Mouse (Mus musculus) embryonic facial prominence, embryonic 14.5 days (tissue): ENCODE measurements around the gene Bnc1. TPM values are rescaled to one million over a fixed set of nuclear protein-coding genes. Genes with fewer than 3 reads are reported as not detected.

Experiments used
- ATAC-seq: fragments of 200-750 bp; cut with Nextera tagmentation; 2 replicates; pipeline ENCODE4 v1.8.0; 2017; ENCODE audit warnings: low read depth, moderate number of reproducible peaks, moderate TSS enrichment
- DNase-seq: peaks from one replicate; pipeline ENCODE4 v3.0.0-alpha.2; 2015; ENCODE audit warnings: low spot score
- H3K27ac ChIP-seq: fragments of 300-500 bp; sonication (generic); replicated peaks from 2 replicates; pipeline ENCODE4 v1.5.1; 2014; ENCODE audit warnings: low read depth, mild to moderate bottlenecking, low read length, moderate library complexity
- H3K27me3 ChIP-seq: fragments of 300-500 bp; sonication (generic); replicated peaks from 2 replicates; pipeline ENCODE4 v1.6.1; 2014; ENCODE audit warnings: low read length; ENCODE audit not compliant: control insufficient read depth, insufficient read depth
- H3K36me3 ChIP-seq: fragments of 300-500 bp; sonication (generic); 2 replicates; pipeline ENCODE4 v1.6.1; 2014; ENCODE audit warnings: low read length, mixed read lengths; ENCODE audit not compliant: control insufficient read depth, insufficient read depth
- H3K4me1 ChIP-seq: fragments of 300-500 bp; sonication (generic); 2 replicates; pipeline ENCODE4 v1.6.1; 2014; ENCODE audit warnings: antibody characterized with exemption, low read length; ENCODE audit not compliant: control insufficient read depth, insufficient read depth
- H3K4me2 ChIP-seq: fragments of 300-500 bp; sonication (generic); 2 replicates; pipeline ENCODE4 v1.6.1; 2014; ENCODE audit warnings: low read depth, mild to moderate bottlenecking, low read length, moderate library complexity, mixed read lengths
- H3K4me3 ChIP-seq: fragments of 300-500 bp; sonication (generic); 2 replicates; pipeline ENCODE4 v1.5.1; 2014; ENCODE audit warnings: low read depth, mild to moderate bottlenecking, low read length
- H3K9ac ChIP-seq: fragments of 300-500 bp; sonication (generic); 2 replicates; pipeline ENCODE4 v1.6.1; 2014; ENCODE audit warnings: low read depth, mild to moderate bottlenecking, low read length, moderate library complexity, mixed read lengths
- H3K9me3 ChIP-seq: fragments of 300-500 bp; sonication (generic); 2 replicates; pipeline ENCODE4 v1.6.1; 2016; ENCODE audit warnings: low read length; ENCODE audit not compliant: control insufficient read depth
- WGBS: fragments of 180-500 bp; shearing (Covaris S2); extraction: QIAGEN DNeasy Blood & Tissue Kit; methylation state at CpG from one replicate; pipeline ENCODE4 v1.1.7; 2014; 5-methylcytosine and 5-hydroxymethylcytosine counted together
- polyA plus RNA-seq: library from polyadenylated mRNA; unstranded; fragments of >200 nt; fragmentation: Nextera tagmentation; extraction: Ambion mirVana; gene quantifications from 2 replicates; pipeline ENCODE4 v1.2.1, GENCODE M21; 2014

Bnc1 gene
- polyA plus RNA-seq, 1 experiment from 2014 or later, result 2.1 TPM

DNA sequence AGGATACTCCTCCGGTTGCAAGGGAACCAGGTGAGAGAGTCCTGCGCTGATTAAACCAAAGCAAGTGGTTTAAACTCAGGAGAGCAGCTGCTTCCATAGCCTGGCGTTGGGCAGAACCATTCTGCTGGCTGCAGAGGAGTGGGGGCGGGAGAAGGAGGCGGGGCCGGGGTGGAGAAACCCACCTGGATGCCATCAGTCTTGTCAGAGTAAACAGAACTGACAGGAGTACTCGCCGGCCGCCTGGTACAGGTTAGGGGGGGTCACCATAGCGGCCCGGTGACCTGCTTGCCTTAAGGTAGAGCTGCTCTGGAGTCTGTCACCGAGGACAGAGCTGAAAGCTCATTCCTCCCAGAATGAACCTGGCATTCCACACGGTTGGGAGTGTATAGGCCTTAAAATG is 20.4 kb upstream of the Bnc1 start:
- H3K36me3 ChIP-seq, result no peaks in the 10 kb centered on the region
- H3K4me3 ChIP-seq, result no peak overlapping the region
- ATAC-seq (peak; percentile 30; the same call in 1 of the 2 replicates), DNase-seq (no peak)
- peaks cover 9% of the 10 kb centered on the region for H3K4me1 ChIP-seq
- peaks cover 7% of the 10 kb centered on the region for H3K27me3 ChIP-seq
- no peak overlapping the region for H3K4me2 ChIP-seq
- no peak overlapping the region for H3K9ac ChIP-seq
- H3K27ac ChIP-seq, result no peak overlapping the region
- 6% methylated on average over 13 of the region's 13 CpGs for WGBS
- no peaks in the 10 kb centered on the region for H3K9me3 ChIP-seq

DNA sequence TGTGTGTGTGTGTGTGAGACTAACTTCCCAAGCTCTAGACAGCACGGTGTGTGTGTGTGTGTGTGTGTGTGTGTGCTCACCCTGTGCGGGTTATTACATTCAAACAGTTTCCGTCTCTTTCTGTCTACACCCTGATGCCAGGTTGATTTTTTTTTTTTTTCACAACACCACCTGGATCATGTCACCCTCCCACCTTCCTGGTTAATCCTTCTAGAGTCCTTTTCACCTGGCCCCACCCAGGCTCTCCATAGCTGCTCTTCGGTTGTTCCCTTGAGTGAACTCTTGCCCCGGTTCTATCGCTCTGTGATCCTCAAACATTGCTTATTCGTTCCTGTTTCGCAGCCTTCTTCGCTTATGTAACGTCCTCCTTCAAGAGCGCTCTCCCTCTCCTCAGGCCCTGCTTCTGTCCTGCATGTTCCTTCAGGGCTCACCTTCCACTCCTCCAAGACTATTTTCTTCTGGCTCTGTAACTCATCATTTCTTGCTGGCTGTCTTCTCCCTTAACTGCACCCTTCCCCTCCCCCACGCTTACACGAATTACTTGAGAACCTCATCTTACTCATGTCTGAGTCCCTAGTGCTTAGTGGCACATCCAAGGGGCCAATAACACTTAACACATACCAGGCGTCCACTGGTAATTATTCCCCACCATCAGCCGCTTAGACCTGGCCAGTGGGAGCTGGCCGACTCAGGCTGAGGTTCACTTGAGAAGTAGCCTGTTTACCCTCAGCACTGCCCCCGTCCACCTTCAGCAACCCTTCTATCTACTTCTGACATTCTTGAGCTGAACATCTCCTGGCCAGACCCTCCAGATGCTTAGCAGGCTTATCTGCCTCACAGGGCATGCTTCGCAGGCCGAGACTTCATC is 19.7 kb upstream of the Bnc1 start:
- H3K9ac ChIP-seq, result no peak overlapping the region
- H3K4me1 ChIP-seq, result peaks cover 7% of the 10 kb centered on the region
- no peak overlapping the region for H3K27ac ChIP-seq
- H3K4me2 ChIP-seq, result no peak overlapping the region
- H3K9me3 ChIP-seq, result no peaks in the 10 kb centered on the region
- no peak for ATAC-seq
- 54% methylated on average over 18 of the region's 19 CpGs for WGBS
- H3K36me3 ChIP-seq, result no peaks in the 10 kb centered on the region
- no peak for DNase-seq
- peaks cover 5% of the 10 kb centered on the region for H3K27me3 ChIP-seq
- H3K4me3 ChIP-seq, result no peak overlapping the region

DNA sequence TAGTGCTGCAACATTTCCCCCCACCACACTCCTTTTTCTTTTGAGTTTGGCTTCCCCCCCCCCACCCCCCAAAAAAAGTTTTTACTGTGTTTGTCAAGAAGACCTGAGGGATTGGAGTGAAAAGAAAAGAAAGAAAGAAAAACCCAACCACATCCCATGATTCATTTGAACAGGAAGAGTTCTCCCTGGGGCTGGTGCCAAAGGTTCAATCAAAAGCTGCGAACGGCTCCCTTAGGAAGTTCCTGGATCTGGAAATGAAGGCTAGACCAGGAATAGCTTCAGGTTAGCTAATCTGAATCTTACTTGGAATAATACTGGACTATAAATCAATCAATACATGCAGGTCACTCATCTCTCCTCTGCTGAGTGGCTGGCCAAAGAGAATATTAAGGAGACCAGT is 15.1 kb upstream of the Bnc1 start:
- Histone ChIP-seq H3K4me3 (no peak overlapping the region), H3K9ac (no peak overlapping the region), H3K36me3 (no peaks in the 10 kb centered on the region), H3K27ac (no peak overlapping the region), H3K27me3 (no peaks in the 10 kb centered on the region), H3K9me3 (no peaks in the 10 kb centered on the region), H3K4me1 (peaks cover 1% of the 10 kb centered on the region; the same call in 1 of the 2 replicates), H3K4me2 (no peak overlapping the region)
- WGBS, result 53% methylated on average over 2 of the region's 2 CpGs
- DNase-seq (no peak), ATAC-seq (no peak)

DNA sequence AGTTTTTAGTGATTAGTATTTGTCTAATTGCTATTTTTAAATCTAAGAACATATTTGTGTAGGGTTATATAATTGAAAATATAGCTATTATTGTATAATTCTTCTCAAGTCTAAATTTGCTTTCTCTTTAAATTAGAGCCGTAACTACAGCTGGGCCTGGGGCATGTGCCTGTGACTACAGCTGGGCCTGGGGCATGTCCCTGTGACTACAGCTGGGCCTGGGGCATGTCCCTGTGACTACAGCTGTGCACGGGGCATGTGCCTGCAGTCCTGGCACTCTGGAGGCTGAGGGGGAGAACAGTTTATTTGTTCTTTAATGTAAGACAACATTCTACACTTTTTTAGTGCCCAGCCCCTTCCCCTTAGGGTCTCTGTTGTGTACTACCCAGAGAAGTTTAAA is 12.1 kb upstream of the Bnc1 start:
- no peaks in the 10 kb centered on the region for H3K36me3 ChIP-seq
- WGBS, result 48% methylated on average over 2 of the region's 2 CpGs
- H3K4me2 ChIP-seq, result no peak overlapping the region
- no peak overlapping the region for H3K4me3 ChIP-seq
- no peaks in the 10 kb centered on the region for H3K9me3 ChIP-seq
- H3K27me3 ChIP-seq, result no peaks in the 10 kb centered on the region
- DNase-seq (no peak), ATAC-seq (no peak)
- no peak overlapping the region for H3K9ac ChIP-seq
- no peak overlapping the region for H3K27ac ChIP-seq
- H3K4me1 ChIP-seq, result 0 out of 2 replicates have a peak, but pooled peaks cover 6% of the 10 kb centered on the region

DNA sequence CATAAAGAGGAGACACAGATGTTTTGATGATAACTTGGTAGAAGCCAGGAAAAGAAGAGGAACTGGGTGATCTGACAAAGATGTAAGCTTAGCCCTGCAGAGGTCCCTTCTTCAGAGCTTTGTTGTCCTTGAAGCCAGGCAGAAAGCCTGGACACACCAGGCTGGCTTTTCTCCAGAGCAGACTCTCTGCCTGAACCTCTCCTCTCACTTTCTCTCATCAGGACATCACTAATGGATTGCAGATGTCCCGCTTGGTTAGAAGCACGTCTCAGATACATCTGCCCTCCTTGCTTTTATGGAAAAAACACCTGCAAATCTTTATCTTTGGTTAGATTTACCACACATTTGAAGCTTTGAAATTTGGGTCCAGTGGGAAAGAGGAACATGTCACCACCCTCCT is 7.7 kb upstream of the Bnc1 start:
- H3K4me2 ChIP-seq, result no peak overlapping the region
- 31% methylated on average over 2 of the region's 2 CpGs for WGBS

DNA sequence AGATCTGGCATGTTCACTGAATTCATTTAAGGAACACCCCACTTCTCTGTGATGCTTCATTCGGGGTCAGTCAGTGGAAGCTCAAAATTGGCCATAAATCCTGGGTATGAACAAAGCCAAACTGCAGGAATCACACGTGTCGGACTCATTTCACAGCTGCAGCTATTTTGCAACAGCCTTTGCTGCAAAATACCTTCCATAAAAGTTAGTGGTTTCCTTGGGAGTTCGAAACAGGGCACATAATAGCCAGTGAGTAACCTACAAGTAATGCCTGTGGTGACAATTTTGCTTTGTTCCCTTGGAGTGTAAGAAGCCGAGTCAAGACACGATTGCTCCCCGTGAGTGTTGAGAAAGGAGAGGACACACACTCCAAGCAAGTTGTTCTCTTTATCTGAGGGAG is 7.3 kb upstream of the Bnc1 start:
- Histone ChIP-seq H3K27me3 (peaks cover 18% of the 10 kb centered on the region), H3K27ac (no peak overlapping the region)

More for the DNA sequence above, 7.7 kb upstream of the Bnc1 start:
- Histone ChIP-seq H3K36me3 (no peaks in the 10 kb centered on the region), H3K4me1 (0 out of 2 replicates have a peak, but pooled peaks cover 8% of the 10 kb centered on the region), H3K27ac (no peak overlapping the region), H3K9ac (no peak overlapping the region), H3K27me3 (peaks cover 15% of the 10 kb centered on the region), H3K4me3 (no peak overlapping the region), H3K9me3 (no peaks in the 10 kb centered on the region)
- ATAC-seq (no peak), DNase-seq (peak; percentile 65)

DNA sequence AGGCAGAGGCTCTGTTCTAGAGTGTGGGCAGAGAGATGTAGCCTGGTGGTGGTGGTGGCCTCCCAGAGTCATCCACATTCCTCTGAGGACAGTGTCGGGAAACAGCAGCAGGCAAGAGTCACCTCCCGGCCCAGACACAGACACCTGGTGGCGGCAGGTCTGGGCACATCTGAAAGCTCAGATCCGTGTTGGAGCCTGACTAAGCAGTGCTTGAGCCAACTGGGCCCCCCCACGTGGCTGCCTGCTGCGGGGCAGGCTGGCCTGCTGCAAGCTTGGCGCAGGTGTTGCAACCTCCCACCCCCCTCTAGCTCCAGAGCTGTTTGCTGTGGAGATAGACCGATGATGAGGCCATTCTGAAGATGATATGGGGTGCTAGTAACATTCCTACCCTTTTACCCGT is 3.9 kb upstream of the Bnc1 start:
- Histone ChIP-seq H3K4me1 (peaks cover 13% of the 10 kb centered on the region; the same call in 1 of the 2 replicates), H3K4me3 (no peak overlapping the region), H3K4me2 (no peak overlapping the region), H3K36me3 (no peaks in the 10 kb centered on the region), H3K9ac (no peak overlapping the region), H3K27me3 (peaks cover 51% of the 10 kb centered on the region), H3K9me3 (no peaks in the 10 kb centered on the region), H3K27ac (no peak overlapping the region)
- DNase-seq (peak; percentile 52), ATAC-seq (peak; percentile 49; the same call in 1 of the 2 replicates)
- WGBS, result 20% methylated on average over 4 of the region's 9 CpGs

More for the DNA sequence above, 7.3 kb upstream of the Bnc1 start:
- Histone ChIP-seq H3K4me3 (no peak overlapping the region), H3K36me3 (no peaks in the 10 kb centered on the region), H3K4me2 (no peak overlapping the region), H3K4me1 (0 out of 2 replicates have a peak, but pooled peaks cover 8% of the 10 kb centered on the region), H3K9ac (no peak overlapping the region), H3K9me3 (no peaks in the 10 kb centered on the region)
- ATAC-seq, result no peak
- peak; percentile 12 for DNase-seq
- WGBS, result 47% methylated on average over 7 of the region's 7 CpGs

DNA sequence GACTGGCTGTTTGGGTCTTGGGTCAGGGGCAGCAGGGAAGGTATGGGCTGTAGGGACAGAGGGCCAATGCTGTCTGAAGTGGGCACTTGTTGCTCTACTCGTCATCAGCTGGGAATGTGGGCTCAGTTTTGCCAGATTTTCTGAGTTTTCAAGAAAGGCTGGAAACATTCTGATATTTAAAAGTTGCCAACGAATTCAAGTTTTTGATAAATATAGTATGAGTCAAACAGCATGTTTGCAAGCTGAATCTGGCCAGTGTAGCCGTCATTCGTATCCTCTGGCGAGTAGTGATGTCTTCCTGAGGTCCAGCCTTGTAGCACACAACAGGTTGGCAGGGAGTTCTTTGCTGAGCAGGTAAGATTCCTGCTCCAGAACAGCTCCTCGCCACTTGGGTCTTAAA is 3.0 kb upstream of the Bnc1 start:
- no peak for DNase-seq
- Histone ChIP-seq H3K4me2 (no peak overlapping the region), H3K36me3 (no peaks in the 10 kb centered on the region), H3K27ac (no peak overlapping the region), H3K9ac (no peak overlapping the region), H3K4me3 (no peak overlapping the region), H3K4me1 (peaks cover 13% of the 10 kb centered on the region; the same call in 1 of the 2 replicates), H3K27me3 (peaks cover 58% of the 10 kb centered on the region), H3K9me3 (no peaks in the 10 kb centered on the region)
- no peak for ATAC-seq
- 79% methylated on average over 6 of the region's 6 CpGs for WGBS
